Mouse (Mus musculus) adipose tissue, adult 10 weeks (tissue): Measurements from ENCODE around the gene Olfr775. TPM values are rescaled to one million over a fixed set of nuclear protein-coding genes. Genes with fewer than 3 reads are reported as not detected.

Source experiments
- polyA plus RNA-seq: library from polyadenylated mRNA; stranded (reverse); fragments of 350-450 nt; fragmentation: Illumina TruSeq; extraction: RNeasy Lipid Tissue Mini Kit (QIAGEN cat#74804); gene quantifications from one replicate; pipeline ENCODE4 v1.2.3, GENCODE M21; 2014; ENCODE audit warnings: low read depth, low replicate concordance

Olfr775 gene
- not detected for polyA plus RNA-seq

DNA sequence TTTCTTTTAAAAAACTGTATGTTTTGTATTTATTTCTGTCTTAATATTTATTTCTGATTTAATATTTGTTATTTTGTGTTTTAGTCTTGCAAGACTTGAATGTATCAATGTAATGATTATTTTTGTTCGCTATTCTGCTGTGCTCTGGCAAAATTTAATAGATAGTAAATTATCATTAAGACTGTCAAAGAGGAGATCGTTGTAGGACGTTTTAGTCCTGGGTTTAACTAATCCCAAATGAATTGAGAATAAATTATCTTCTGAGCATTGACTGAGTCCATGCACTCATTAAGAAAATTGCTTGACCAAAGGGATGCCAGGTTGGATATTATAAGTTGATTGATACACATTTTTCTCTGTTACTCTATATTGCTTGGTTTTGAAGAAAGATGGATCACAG is at the start of gene Olfr775:
Olfr775 (plus strand) TSS at position 301 of the 400 bp plus-strand sequence.

DNA sequence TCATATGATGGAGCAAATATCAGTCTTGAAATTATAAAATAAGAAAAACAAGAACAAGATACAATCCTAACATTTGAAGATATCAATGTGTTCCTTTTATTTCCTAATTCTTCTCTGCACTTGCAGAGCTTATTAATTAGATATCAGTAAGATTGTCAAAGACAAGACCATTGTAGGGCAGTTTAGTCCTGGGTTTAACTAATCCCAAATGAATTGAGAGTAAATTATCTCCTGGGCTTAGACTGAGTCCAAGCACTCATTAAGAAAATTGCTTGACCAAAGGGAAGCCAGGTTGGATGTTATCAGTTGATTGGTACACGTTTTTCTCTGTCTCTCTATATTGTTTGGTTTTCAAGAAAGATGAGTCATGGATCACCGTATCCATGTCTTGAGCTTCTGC is 12.3 kb upstream of the Olfr775 start, which contains the start of gene Olfr774:
Olfr774 (plus strand) TSS at position 301 of the 400 bp plus-strand sequence.

DNA sequence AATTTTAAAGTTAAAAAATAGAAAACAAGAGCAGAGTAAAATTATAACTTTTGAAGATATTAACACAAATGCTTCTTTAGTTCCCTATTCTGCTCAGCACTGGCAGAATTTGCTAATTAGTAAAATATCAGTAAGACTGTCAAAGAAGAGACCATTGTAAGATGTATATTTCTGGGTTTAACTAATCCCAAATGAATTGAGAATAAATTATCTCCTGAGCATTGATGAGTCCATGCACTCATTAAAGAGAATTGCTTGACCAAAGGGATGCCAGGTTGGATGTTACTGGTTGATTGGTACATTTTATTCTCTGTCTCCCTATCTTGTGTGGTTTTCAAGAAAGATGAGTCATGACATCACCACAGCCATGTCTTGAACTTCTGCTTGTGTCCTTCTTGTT is 10.6 kb downstream of the Olfr775 start, which contains the start of gene Olfr776:
Olfr776 (plus strand) TSS at position 301 of the 400 bp plus-strand sequence.

DNA sequence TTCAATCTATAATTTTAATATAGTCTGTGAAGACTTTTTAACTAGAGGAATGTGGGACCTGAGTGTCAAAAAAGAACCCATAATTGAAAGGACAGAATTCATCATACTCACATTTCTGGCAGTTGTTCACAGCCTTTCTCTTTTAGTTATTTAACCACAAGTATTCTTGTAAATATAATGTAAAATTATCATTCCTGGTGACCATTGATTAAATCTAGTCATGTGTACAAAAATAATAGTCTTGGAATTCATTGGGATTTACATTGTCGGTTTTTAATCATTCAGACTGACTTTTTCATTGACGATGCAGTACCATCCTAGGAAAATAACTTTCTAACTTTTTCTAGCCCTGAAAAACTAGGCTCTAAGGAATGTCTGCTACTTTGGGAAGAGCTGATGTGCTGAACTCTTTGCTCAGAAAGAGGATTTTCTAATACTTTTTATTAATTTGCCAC is 22.9 kb downstream of the Olfr775 start, which contains the start of gene Olfr777:
Olfr777 (minus strand) TSS at position 405 of the 455 bp plus-strand sequence.

Other genes with a start within 250 kb of the Olfr775 start
- not detected for gene Olfr763, start 237.6 kb upstream of the Olfr775 start, polyA plus RNA-seq
- gene Olfr764-ps1, start 208.5 kb upstream of the Olfr775 start, polyA plus RNA-seq, result not detected
- gene Olfr765, start 198.4 kb upstream of the Olfr775 start, polyA plus RNA-seq, result not detected
- not detected for gene Olfr766-ps1, start 179.4 kb upstream of the Olfr775 start, polyA plus RNA-seq
- gene Olfr767, start 165.5 kb upstream of the Olfr775 start, polyA plus RNA-seq, result not detected
- gene Olfr768, start 149.0 kb upstream of the Olfr775 start, polyA plus RNA-seq, result not detected
- not detected for gene Olfr769, start 130.6 kb upstream of the Olfr775 start, polyA plus RNA-seq
- gene Olfr770, start 109.4 kb upstream of the Olfr775 start, polyA plus RNA-seq, result not detected
- gene Olfr771, start 83.7 kb upstream of the Olfr775 start, polyA plus RNA-seq, result not detected
- not detected for gene Olfr772, start 70.5 kb upstream of the Olfr775 start, polyA plus RNA-seq
- not detected for gene Olfr773, start 61.0 kb upstream of the Olfr775 start, polyA plus RNA-seq
- gene Olfr774, start 12.2 kb upstream of the Olfr775 start, polyA plus RNA-seq, result not detected
- gene Olfr776, start 10.7 kb downstream of the Olfr775 start, polyA plus RNA-seq, result not detected
- not detected for gene Olfr777, start 23.1 kb downstream of the Olfr775 start, polyA plus RNA-seq
- gene Olfr780, start 69.7 kb downstream of the Olfr775 start, polyA plus RNA-seq, result not detected
- not detected for gene Olfr781, start 80.4 kb downstream of the Olfr775 start, polyA plus RNA-seq
- gene Olfr782, start 100.4 kb downstream of the Olfr775 start, polyA plus RNA-seq, result not detected
- gene Olfr784, start 135.7 kb downstream of the Olfr775 start, polyA plus RNA-seq, result not detected
- gene Olfr785, start 157.0 kb downstream of the Olfr775 start, polyA plus RNA-seq, result not detected
- not detected for gene Olfr786, start 178.9 kb downstream of the Olfr775 start, polyA plus RNA-seq
- not detected for gene Olfr787, start 213.4 kb downstream of the Olfr775 start, polyA plus RNA-seq
- not detected for gene Olfr788, start 222.6 kb downstream of the Olfr775 start, polyA plus RNA-seq
- not detected for gene Olfr789, start 236.3 kb downstream of the Olfr775 start, polyA plus RNA-seq